Mouse (Mus musculus) cerebellum, postnatal 14 days (tissue): ENCODE results near the gene Ptpre.
"Not testable (repeated sequence)": the region's sequence is repeated elsewhere in the genome, so short reads cannot be mapped to it uniquely, and the experiment has no call there.

Experiments
- DNase-seq, 2 experiments: peaks; one replicate each; pipeline ENCODE4 v3.0.0; 2021; ENCODE audit warnings: mixed read lengths in 2 of 2

Gene Ptpre

DNA sequence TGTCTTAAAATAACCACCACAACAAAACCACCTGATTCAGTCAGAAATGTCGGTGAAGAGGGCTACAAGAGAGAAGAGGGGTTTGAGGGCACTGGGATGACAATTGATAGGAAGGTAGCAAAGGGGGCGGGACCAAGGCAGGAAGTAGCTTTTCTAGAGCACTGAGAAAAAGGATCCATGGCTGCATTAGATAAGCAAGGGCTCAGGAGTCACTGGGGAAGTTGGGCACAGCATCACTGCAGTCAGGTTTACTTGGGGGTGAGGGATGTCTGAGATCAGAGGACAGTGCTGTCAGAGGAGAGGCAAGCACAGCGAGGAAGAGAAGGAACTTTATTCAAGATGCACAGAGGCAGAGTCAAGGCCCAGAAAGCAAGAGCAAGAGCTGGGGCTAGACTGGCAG, 1.4 kb upstream of the Ptpre start:
- no peak for DNase-seq

- peak; percentile 75 to 81 for DNase-seq
Observed at GRCm38 (mm10) chr7:135537948-135538741, 864 bp downstream of the Ptpre start.

- peak in 1 of 2 experiments; percentile 27 for DNase-seq
Observed at GRCm38 (mm10) chr7:135539429-135539828, 2.1 kb downstream of the Ptpre start.

DNA sequence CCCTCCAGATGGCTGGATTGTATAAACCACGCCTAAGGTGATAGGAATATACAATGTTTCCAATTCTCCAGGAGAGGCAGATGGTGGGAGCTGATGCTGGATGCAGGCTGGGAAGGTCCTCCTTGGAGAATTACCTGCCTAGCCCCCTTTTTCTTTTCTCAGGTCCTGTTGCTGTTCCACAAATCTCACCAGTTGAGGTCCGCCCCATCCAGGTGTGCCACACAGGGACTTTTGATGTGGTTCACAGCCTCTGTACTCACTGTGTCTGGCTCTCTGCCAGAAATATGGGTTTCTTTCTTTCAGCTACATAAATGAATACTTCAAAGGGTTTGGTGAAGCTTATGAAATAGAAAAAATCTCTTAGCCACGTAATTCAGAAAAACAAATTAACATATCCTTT, 5.0 kb downstream of the Ptpre start:
- DNase-seq, result no peak

DNA sequence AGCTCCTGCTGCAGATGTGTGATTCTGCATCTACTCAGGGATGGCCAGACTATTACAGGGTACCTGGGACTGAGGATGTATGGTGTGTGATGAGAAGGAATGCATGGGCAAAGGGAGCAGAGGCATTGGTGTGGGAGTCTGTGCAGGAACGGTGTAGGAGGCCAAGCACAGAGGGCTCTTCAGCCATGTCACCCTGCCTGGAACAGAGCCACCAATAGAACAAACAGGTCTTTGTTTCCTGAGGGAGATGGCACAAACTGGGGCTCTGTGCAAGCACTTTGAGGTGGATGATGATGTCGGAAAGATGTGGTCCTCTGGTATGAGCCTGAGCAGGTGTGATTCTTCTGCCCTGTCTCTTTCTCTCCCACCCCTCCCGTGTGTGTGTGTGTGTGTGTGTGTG, 5.8 kb downstream of the Ptpre start:
- no peak for DNase-seq

DNA sequence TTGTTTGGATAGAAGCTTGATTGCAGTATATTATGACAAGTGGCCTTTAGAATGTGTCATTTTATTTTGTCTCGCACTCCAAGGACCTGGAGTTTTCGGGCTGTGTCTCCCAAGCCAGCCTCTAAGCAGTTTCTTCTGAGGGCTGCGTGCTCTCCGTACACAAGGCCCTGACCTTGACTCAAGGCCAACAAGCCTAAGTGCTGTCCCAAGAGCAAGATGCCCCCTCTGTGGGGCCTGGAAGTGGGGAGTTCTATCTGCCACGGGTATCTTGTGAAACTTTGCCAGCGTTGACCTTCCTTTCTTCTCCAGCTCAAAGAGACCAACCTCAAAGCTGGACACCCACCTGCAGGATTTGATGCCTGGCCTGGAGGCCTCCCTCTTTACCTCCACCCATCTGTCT, 7.0 kb downstream of the Ptpre start:
- no peak for DNase-seq

DNA sequence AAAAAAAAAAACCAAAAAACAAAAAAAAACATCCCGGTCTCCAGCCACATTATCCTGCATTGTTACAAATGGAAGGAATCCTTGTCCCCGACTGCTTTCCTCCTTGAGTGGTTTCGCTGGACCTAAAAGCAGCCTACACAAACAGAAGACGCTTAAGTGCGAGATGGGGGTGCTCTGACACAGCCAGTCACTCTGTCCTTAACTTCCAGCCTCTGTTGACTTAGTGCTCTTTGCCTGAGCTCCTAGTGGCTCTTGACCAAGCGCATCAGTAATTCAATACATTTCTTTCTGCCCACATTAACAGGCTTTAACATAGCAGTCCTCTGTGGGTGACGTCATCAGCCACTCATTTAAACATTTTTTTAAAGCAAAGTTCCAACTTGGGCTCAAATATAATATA, 8.7 kb downstream of the Ptpre start:
- DNase-seq, result no peak

- no peak for DNase-seq
Observed at GRCm38 (mm10) chr7:135546530-135546929, 9.2 kb downstream of the Ptpre start.

GRCm38 (mm10) chr7:135548434-135548833, 11.2 kb downstream of the Ptpre start:
- no peak for DNase-seq

DNA sequence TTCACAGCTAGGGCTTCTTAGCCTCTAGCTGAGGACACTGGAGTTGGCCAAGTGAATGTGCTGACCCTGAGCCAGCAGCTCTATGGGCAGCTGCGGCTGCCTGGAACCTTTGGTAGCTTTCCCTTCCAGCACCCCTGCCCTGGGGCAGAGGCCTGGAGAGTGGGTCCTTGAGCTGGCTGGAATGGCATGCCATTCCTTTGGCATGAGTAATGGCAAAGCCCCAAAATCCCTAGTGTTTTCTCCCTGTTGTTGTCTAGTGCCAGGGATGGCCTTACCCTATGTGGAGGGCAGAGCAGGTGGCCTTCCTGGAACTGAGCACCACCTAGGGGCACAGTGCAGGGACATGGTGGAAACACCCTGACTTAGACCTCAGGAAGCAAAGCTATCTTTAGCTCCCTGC, 14.3 kb downstream of the Ptpre start:
- no peak for DNase-seq

DNA sequence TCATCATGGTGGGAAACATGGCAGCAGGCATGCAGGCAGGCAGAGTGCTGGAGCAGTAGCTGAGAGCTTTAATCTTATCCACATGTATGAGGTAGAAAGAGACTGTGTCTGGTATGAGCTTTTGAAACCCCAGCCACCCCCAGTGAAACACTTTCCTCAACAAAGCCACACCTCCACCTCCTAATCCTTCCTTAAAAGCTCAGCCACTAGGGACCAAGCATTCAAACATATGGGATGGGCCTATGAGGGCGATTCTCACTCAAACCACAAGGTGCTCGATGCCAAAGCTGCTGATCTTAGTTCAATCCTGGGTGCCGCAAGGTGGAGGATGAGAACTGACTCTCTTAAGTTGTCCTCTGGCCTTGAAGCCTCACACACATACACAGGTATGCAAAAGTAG, 16.3 kb downstream of the Ptpre start:
- DNase-seq, result no peak

DNA sequence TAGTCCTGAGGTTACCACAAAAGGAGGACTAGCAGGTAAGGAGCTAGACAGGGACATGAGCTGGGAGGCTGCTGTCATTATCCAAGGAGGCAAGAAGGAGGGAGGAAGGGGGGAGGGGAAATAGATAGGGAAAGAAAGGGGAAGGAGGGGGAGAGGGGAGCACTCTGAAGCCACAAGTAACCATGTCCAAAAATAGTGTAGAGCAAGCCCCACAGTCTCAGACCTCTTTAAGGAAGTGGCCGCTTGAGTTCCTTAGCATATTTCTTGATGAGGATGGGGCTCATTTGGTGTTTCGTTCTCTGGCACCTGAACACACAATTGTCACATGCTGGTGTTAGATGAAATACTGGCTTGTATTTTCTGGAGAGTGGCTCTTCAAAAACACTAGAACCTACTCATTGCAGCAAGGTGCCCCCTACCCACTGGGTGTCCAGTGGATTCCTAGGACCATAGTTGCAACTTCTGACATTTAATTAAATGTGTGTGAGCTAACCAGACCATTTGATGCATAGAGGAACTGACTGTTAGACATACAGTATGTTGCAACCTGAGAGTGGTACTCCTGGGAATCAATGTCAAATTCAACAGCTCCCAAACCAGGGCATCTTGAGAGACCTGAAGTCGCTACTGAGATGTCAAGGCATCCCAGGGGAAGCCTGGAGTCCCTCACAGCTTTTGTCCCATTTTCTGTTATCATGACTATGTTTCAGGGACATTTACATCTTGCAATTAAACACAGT, 19.6 kb downstream of the Ptpre start:
- DNase-seq, result no peak

- no peak for DNase-seq
Observed at GRCm38 (mm10) chr7:135560280-135560679, 23.0 kb downstream of the Ptpre start.

- DNase-seq, result no peak
Observed at GRCm38 (mm10) chr7:135564022-135564421, 26.7 kb downstream of the Ptpre start.

DNA sequence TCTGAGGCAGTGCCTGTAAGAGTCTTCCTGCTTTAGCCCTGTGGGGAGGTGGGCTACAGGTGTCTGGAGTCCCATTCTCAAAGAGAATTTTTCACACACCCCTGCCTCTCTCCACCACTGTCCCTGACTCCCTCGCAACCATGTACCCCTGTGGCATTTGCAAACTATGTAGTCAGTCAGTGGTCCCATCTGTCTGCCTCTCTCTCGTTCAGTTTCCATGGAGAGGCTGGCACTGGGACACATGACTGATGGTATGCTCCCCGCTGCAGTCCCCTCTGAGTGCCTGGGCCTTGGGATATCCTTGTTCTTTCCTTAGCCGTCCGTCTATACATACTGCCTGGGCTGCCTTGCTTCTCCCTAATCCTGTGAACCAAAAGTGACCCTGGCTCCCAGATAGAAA, 28.7 kb downstream of the Ptpre start:
- no peak for DNase-seq

GRCm38 (mm10) chr7:135567582-135567981, 30.3 kb downstream of the Ptpre start:
- no peak for DNase-seq

GRCm38 (mm10) chr7:135568550-135568949, 31.3 kb downstream of the Ptpre start:
- no peak for DNase-seq

GRCm38 (mm10) chr7:135571392-135571791, 34.1 kb downstream of the Ptpre start:
- DNase-seq, result peak; percentile 90

GRCm38 (mm10) chr7:135571951-135572559, 34.8 kb downstream of the Ptpre start:
- peak; percentile 77 to 79 for DNase-seq

GRCm38 (mm10) chr7:135575319-135576069, 38.2 kb downstream of the Ptpre start:
- not testable (repeated sequence) for DNase-seq

DNA sequence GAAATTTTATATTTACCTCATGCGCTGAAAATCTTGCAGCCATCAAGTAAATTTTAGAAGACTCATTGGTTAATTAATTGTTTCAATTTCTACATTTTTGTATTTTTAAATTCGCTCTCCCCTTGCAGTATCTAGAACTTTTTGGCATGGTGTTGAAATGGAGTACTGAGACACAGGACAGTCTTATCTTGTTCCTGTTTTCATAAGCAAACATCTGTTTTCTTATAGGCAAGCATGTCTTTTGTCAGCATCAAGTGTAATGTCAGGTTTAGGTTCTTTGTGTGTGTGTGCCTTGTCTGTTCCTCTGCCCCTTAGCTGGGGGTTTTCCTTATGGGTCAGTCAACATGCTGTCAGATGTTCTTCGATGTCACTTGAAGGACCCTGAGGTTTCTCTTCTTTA, 39.0 kb downstream of the Ptpre start:
- no peak for DNase-seq

GRCm38 (mm10) chr7:135578715-135579325, 41.5 kb downstream of the Ptpre start:
- no peak for DNase-seq
